Mouse (Mus musculus) gastrocnemius, adult 2 months (tissue): Measurements from ENCODE around the gene Ndufb4. TPM values are rescaled to one million over a fixed set of nuclear protein-coding genes. Genes with fewer than 3 reads are reported as not detected.
A peak's percentile ranks its signal among the peaks of the same experiment; 100 is the strongest.

Experiments used
- DNase-seq: peaks from one replicate; pipeline ENCODE4 v3.0.0; 2022
- H3K27ac ChIP-seq: fragments of 200-600 bp; 2 replicates; pipeline ENCODE4 v1.8.1; 2022; ENCODE audit warnings: mild to moderate bottlenecking
- H3K4me3 ChIP-seq: fragments of 200-600 bp; 2 replicates; pipeline ENCODE4 v1.8.1; 2022; ENCODE audit warnings: mild to moderate bottlenecking, moderate library complexity
- CTCF ChIP-seq: fragments of 200-600 bp; IDR thresholded peaks from 2 replicates; pipeline ENCODE4 v1.8.1; 2022; ENCODE audit warnings: antibody characterized with exemption, mild to moderate bottlenecking, moderate library complexity
- intact Hi-C: fragments of 180-260 bp; cut with DNase I; formaldehyde crosslinking; loops from one replicate; pipeline ENCODE4 v1.15.1; 2025
- total RNA-seq, 2 experiments: library from RNA; stranded (reverse); gene quantifications; 2 replicates each; pipeline ENCODE4 v1.2.3; 2021

Ndufb4 gene
- total RNA-seq, 2 experiments from 2014 or later: 191 to 246 TPM

DNA sequence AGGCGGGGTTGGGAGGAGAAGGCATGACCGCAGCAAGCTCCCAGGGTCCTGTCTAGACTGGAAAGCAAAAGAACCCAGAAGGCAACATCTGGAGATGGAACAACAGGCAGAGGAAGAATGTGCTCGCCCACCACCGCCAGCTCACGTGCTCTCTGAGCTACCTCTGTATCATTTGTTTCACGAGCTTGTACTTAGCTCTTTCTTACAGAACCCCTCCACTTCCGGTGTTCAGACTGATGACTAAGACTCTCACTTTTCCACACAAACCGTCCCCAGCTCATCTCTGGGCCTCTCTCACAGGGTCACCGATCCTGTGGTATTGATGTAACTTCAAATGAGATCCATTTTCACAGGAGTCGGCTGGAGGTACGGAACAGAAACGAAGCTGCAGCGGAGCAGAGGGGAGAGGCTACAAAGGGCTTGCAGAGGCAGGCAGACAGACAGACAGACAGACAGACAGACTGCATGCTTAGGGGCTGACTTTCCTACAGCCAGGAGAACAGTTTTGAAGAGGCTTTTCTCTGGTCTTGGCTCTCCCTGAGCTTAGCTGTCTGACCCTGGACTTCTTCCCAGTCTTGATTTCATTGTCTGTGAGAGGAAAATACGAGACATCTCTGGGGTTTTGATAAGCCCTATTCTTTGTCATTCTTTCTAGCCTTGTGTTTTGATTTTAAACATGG, 33.2 kb upstream of the Ndufb4 start:
- TF ChIP-seq CTCF: no peak
- Histone ChIP-seq H3K4me3 (peak overlapping the region; percentile 21), H3K27ac (peak overlapping the region; percentile 68)
- peak; percentile 20 for DNase-seq
- intact Hi-C loops: loop anchor here (5.0 kb wide), 1 partner anchor 125 kb away; no protein-coding TSS in a partner anchor

GRCm38 (mm10) chr16:37686834-37687233, 32.6 kb upstream of the Ndufb4 start:
- intact Hi-C loops: loop anchor here (5.0 kb wide), 1 partner anchor 125 kb away; no protein-coding TSS in a partner anchor
- DNase-seq: no peak
- Histone ChIP-seq H3K27ac (peak overlapping the region; percentile 68), H3K4me3 (no peak overlapping the region)
- TF ChIP-seq CTCF: no peak

DNA sequence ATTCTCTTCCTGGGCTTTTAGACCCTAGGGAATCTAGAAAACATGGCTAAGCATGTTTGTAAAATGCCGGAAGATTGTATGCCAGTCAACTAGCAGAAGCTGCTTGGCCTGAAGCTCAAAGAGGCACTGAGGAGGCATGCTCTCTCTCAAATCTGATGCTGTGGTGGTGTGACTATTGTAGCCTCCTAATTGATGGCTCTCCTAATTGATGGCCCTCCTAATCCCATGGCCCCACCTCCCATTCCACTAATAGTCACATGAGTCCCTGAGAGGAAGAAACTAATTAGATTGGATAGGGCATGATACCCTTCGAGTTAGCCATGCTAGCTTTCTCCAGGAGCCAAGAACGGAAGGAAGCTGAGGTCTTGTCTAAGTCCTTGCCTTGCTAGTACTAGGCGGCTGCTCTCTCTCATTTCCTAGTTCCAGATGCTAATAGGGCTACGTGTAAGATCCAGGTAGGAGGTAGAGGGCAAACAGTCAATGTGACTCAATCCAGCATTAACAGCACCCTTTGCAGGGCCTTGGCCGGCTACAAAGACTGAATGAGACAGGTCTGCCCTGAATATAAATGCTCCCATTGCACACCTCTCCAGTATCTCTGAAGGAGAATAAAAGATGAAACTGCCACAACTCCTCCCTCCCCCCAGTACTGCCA, 31.8 kb upstream of the Ndufb4 start:
- intact Hi-C loops: loop anchor here (2.0 to 5.0 kb wide), 3 partner anchors 31 to 261 kb away; partner anchors contain the start of gene Ndufb4
- Histone ChIP-seq H3K27ac (no peak overlapping the region), H3K4me3 (no peak overlapping the region)
- TF ChIP-seq CTCF: no peak
- no peak for DNase-seq

GRCm38 (mm10) chr16:37684634-37685441, 30.6 kb upstream of the Ndufb4 start:
- Histone ChIP-seq H3K4me3 (peak overlapping the region; percentile 66), H3K27ac (peak overlapping the region; percentile 84)
- DNase-seq: peak; percentile 88
- peak; percentile 87 for TF ChIP-seq CTCF
- intact Hi-C loops: loop anchor here (2.0 to 5.0 kb wide), 5 partner anchors 30 to 578 kb away; partner anchors contain the start of gene Ndufb4

DNA sequence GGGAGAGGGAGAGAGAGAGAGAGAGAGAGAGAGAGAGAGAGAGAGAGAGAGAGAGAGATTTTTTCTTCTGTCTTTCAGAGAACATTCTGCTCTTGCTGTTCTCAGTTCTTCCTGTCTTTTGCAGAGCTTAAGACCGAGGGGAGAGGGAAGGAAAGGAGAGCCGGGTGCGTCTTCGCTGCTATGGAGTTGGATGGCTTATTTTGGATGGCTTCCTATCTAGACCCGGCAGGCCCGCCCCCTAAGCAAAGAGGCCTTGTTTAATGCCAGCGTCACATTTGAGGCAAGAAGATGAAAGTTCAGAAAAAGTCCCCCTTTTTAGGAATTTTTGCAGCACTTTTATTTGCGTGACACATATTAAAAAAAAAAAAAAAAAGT, 30.0 kb upstream of the Ndufb4 start:
- Histone ChIP-seq H3K27ac (peak overlapping the region; percentile 84), H3K4me3 (peak overlapping the region; percentile 66)
- DNase-seq: no peak
- no peak for TF ChIP-seq CTCF
- intact Hi-C loops: loop anchor here (2.0 to 5.0 kb wide), 4 partner anchors 29 to 577 kb away; partner anchors contain the start of gene Ndufb4

- Histone ChIP-seq H3K27ac (peak overlapping the region; percentile 84), H3K4me3 (peak overlapping the region; percentile 54)
- TF ChIP-seq CTCF: no peak
- intact Hi-C loops: loop anchor here (2.0 to 5.0 kb wide), 4 partner anchors 29 to 576 kb away; partner anchors contain the start of gene Ndufb4
- peak; percentile 33 for DNase-seq
Measured at GRCm38 (mm10) chr16:37683154-37684130, 29.2 kb upstream of the Ndufb4 start.

GRCm38 (mm10) chr16:37682309-37682975, 28.2 kb upstream of the Ndufb4 start:
- peak; percentile 86 for TF ChIP-seq CTCF
- Histone ChIP-seq H3K27ac (peak overlapping the region; percentile 84), H3K4me3 (peak overlapping the region; percentile 54)
- DNase-seq: peak; percentile 88
- intact Hi-C loops: loop anchor here (5.0 kb wide), 2 partner anchors 335 to 575 kb away; no protein-coding TSS in a partner anchor

GRCm38 (mm10) chr16:37680831-37681230, 26.6 kb upstream of the Ndufb4 start:
- Histone ChIP-seq H3K27ac (no peak overlapping the region), H3K4me3 (no peak overlapping the region)
- TF ChIP-seq CTCF: no peak
- intact Hi-C loops: loop anchor here (2.0 to 5.0 kb wide), 3 partner anchors 334 to 574 kb away; no protein-coding TSS in a partner anchor
- DNase-seq: no peak

DNA sequence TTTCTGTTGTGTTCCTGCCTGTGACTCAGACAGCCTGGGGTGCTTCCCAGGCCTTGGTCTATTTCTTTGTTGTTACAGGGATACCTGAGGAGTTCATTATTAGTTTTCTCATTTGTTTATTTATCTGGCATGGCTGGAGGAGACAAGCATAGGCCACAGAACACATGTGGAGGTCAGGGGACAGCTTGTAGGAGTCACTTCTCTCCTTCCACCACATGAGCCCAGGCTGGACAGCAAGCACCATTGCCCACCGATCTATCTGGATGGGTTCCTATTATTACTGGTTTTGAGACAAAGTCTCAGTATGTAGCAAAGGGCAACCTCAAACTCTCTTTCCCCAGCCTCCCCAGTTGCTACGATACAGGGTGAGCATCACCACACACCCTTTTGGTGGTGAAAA, 26.0 kb upstream of the Ndufb4 start:
- no peak for DNase-seq
- H3K4me3 ChIP-seq: no peak overlapping the region
- intact Hi-C loops: loop anchor here (2.0 to 5.0 kb wide), 3 partner anchors 333 to 573 kb away; no protein-coding TSS in a partner anchor
- no peak for TF ChIP-seq CTCF
- H3K27ac ChIP-seq: no peak overlapping the region

DNA sequence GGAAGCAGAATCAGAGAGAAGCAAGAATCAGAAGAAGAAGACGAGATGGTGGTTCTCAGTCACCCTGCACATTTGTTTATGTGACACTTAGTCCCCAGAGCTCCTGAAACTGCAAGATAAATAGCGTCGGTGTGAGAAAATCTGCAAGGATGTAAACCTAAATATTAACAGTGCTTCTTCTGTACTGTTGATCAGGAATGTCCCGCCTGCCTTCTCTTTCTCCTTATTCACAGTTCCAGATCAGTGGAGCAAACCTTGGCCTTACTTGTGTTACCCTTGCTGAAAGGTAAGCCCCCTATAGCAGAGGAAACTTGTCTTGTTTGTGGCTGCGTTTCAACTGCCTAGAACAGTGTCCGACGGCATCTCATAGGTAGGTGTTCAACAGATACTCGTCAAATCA, 23.3 kb upstream of the Ndufb4 start:
- intact Hi-C loops: no loop called here
- DNase-seq: no peak
- Histone ChIP-seq H3K27ac (no peak overlapping the region), H3K4me3 (no peak overlapping the region)
- TF ChIP-seq CTCF: no peak

GRCm38 (mm10) chr16:37676677-37677072, 22.4 kb upstream of the Ndufb4 start:
- Histone ChIP-seq H3K4me3 (no peak overlapping the region), H3K27ac (no peak overlapping the region)
- DNase-seq: no peak
- intact Hi-C loops: no loop called here
- TF ChIP-seq CTCF: no peak
